Mouse (Mus musculus): ENCODE results near the gene Calhm3. TPM values are rescaled to one million over a fixed set of nuclear protein-coding genes. Genes with fewer than 3 reads are reported as not detected.

The Calhm3 gene
- polyA plus RNA-seq, 1 experiment from 2014 or later, result not detected

DNA sequence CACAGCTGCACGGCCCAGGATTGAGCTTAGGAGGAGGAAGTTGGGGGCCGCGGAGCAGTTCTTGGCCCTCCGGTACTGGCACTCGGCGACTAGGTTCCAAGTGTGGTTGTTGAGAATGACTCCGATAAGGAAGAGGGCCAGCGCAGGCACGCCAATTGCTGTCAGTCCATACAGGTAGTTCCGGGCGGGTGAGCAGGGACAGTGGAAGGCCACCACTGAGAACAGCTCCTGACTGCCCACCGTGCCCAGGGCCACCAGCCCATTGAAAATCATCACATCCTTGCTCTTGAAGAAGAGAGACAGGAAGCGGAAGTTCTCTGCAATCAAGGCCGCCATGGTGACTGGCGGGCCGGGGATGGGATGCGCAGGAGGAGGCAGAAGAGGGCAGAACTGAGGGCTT, 22.0 kb downstream of the Calhm3 start:
- WGBS, result 91% methylated on average over 17 of the region's 17 CpGs
- Histone ChIP-seq H3K9me3 (ENCODE audit: low read length) (no peaks in the 10 kb centered on the region), H3K36me3 (ENCODE audit: insufficient read depth, low read length) (peaks cover 26% of the 10 kb centered on the region), H3K27ac (ENCODE audit: low read length) (no peak overlapping the region), H3K4me1 (ENCODE audit: insufficient read depth, low read length) (peaks cover 21% of the 10 kb centered on the region), H3K4me2 (replicated peaks; ENCODE audit: low read depth, low read length) (no peak overlapping the region), H3K4me3 (ENCODE audit: low read length) (no peak overlapping the region), H3K27me3 (ENCODE audit: insufficient read depth, low read length) (no peaks in the 10 kb centered on the region), H3K9ac (replicated peaks; ENCODE audit: low read length) (no peak overlapping the region)
- ATAC-seq (ENCODE audit: low FRiP score, low TSS enrichment), result no peak

DNA sequence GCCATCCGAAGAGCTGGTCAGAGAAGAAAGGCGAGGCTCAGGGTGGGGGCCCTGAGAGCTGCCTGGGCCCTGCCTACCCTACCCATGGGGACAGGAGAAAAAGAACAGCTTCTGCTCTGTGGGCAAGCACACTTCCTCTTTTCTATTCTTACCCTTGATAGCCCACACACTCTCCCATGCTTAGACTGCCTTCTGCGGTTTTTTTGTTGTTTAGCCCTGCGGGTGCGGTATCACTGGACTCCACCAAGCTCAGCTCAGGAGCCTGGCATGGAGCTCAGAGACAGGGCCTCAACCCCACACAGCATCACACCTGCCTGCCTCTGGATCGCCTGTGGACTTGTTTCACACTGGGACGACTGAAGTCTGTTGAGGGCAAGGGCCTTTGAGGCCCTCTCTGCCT, 24.4 kb downstream of the Calhm3 start:
- peaks cover 50% of the 10 kb centered on the region for H3K36me3 ChIP-seq (ENCODE audit: insufficient read depth, low read length)
- no peaks in the 10 kb centered on the region for H3K27me3 ChIP-seq (ENCODE audit: insufficient read depth, low read length)
- ATAC-seq (ENCODE audit: low FRiP score, low TSS enrichment), result no peak
- no peaks in the 10 kb centered on the region for H3K9me3 ChIP-seq (ENCODE audit: low read length)
- H3K4me2 ChIP-seq (replicated peaks; ENCODE audit: low read depth, low read length), result no peak overlapping the region
- H3K9ac ChIP-seq (replicated peaks; ENCODE audit: low read length), result no peak overlapping the region
- 87% methylated on average over 7 of the region's 7 CpGs for WGBS
- no peak overlapping the region for H3K4me3 ChIP-seq (ENCODE audit: low read length)
- no peak overlapping the region for H3K27ac ChIP-seq (ENCODE audit: low read length)
- peaks cover 15% of the 10 kb centered on the region for H3K4me1 ChIP-seq (ENCODE audit: insufficient read depth, low read length)

DNA sequence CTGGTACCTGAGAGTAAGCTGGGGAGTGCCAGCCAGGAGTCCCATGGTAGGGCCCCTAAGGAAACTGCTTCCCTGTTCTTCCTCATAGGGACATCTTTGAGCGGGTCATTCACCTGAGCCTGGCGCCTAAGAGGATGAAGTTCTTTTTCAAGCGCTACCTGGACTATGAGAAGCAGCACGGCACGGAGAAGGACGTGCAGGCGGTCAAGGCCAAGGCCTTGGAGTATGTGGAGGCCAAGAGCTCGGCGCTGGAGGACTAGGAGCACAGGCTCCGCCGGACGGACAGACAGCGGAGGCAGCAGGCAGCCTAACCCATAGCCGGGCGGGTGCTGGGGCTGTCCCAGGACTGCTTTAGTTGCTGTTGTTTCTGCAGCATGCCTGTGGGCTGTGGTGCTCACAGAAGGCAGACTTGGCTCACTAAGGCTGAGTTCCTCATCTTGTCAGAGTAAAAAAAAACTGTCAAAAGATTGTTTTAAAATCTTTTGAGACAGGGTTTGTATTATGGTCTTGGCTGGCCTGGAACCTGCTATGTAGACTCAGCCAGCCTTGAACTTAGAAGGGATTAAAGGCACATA, 26.9 kb downstream of the Calhm3 start:
- Histone ChIP-seq H3K4me1 (ENCODE audit: insufficient read depth, low read length) (no peaks in the 10 kb centered on the region), H3K9me3 (ENCODE audit: low read length) (no peaks in the 10 kb centered on the region), H3K27me3 (ENCODE audit: insufficient read depth, low read length) (no peaks in the 10 kb centered on the region), H3K9ac (replicated peaks; ENCODE audit: low read length) (no peak overlapping the region), H3K27ac (ENCODE audit: low read length) (no peak overlapping the region), H3K4me2 (replicated peaks; ENCODE audit: low read depth, low read length) (no peak overlapping the region), H3K4me3 (ENCODE audit: low read length) (no peak overlapping the region), H3K36me3 (ENCODE audit: insufficient read depth, low read length) (peaks cover 72% of the 10 kb centered on the region)
- 94% methylated on average over 15 of the region's 15 CpGs for WGBS
- ATAC-seq (ENCODE audit: low FRiP score, low TSS enrichment), result no peak

DNA sequence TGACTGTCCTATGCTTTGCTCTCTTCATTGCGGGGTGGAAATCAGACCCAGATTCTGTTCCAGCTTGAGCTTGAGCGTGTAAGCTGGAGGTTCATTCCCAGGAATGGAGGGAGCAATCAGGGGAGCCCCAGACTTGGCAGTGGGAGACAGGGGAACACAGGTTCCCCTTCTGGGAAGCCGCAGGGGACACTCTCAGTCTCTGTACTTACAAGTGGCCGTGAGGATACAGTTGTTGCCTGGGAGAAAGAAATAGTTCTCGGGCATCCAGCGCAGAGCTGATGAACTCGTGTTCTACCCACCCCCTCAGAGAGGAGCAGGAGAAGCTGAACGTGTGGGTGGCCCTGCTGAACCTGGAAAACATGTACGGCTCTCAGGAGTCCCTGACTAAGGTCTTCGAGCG, 28.7 kb downstream of the Calhm3 start:
- H3K4me1 ChIP-seq (ENCODE audit: insufficient read depth, low read length), result no peaks in the 10 kb centered on the region
- no peak for ATAC-seq (ENCODE audit: low FRiP score, low TSS enrichment)
- H3K4me3 ChIP-seq (ENCODE audit: low read length), result no peak overlapping the region
- H3K36me3 ChIP-seq (ENCODE audit: insufficient read depth, low read length), result peaks cover 77% of the 10 kb centered on the region
- no peaks in the 10 kb centered on the region for H3K27me3 ChIP-seq (ENCODE audit: insufficient read depth, low read length)
- no peak overlapping the region for H3K9ac ChIP-seq (replicated peaks; ENCODE audit: low read length)
- H3K4me2 ChIP-seq (replicated peaks; ENCODE audit: low read depth, low read length), result no peak overlapping the region
- 88% methylated on average over 11 of the region's 11 CpGs for WGBS
- no peaks in the 10 kb centered on the region for H3K9me3 ChIP-seq (ENCODE audit: low read length)
- H3K27ac ChIP-seq (ENCODE audit: low read length), result no peak overlapping the region

DNA sequence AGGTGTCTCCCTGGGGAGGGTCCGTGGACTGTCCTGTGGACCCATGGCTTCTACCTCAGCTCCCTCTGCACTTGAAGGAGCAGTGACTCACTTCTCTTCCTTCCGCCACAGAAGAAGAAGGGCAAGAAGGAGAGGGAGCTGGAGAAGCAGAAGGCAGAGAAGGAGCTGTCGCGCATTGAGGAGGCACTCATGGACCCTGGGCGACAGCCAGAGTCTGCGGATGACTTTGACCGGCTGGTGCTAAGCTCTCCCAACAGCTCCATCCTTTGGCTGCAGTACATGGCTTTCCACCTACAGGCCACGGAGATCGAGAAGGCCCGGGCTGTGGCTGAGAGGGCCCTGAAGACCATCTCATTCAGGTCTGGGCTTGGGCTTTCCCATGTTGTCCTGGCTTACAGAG, 29.4 kb downstream of the Calhm3 start:
- Histone ChIP-seq H3K4me3 (ENCODE audit: low read length) (no peak overlapping the region), H3K9me3 (ENCODE audit: low read length) (no peaks in the 10 kb centered on the region), H3K9ac (replicated peaks; ENCODE audit: low read length) (no peak overlapping the region), H3K36me3 (ENCODE audit: insufficient read depth, low read length) (peaks cover 77% of the 10 kb centered on the region), H3K4me1 (ENCODE audit: insufficient read depth, low read length) (no peaks in the 10 kb centered on the region), H3K4me2 (replicated peaks; ENCODE audit: low read depth, low read length) (no peak overlapping the region), H3K27me3 (ENCODE audit: insufficient read depth, low read length) (no peaks in the 10 kb centered on the region), H3K27ac (ENCODE audit: low read length) (no peak overlapping the region)
- WGBS, result 94% methylated on average over 10 of the region's 10 CpGs
- ATAC-seq (ENCODE audit: low FRiP score, low TSS enrichment), result no peak

DNA sequence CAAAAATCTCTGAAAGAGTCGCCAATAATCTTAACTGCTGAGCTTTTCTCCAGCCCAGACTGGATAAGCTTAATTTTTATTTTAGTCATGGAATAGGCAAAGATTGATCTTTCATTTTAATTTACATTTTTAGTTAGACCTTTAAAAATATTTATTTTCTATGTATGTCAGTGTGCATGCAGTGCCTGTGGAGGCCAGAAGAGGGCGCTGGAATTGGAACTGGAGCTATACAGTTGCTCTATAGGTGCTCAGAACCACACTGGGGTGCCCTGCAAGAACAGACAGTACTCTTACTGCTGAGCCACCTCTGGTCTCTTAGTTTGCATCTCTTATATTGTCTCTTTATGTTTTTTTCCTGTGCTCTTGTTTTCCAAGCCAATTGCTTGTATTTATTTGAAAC, 34.8 kb downstream of the Calhm3 start:
- Histone ChIP-seq H3K27ac (ENCODE audit: low read length) (no peak overlapping the region), H3K4me2 (replicated peaks; ENCODE audit: low read depth, low read length) (no peak overlapping the region), H3K36me3 (ENCODE audit: insufficient read depth, low read length) (peaks cover 53% of the 10 kb centered on the region), H3K4me3 (ENCODE audit: low read length) (no peak overlapping the region), H3K9ac (replicated peaks; ENCODE audit: low read length) (no peak overlapping the region), H3K27me3 (ENCODE audit: insufficient read depth, low read length) (no peaks in the 10 kb centered on the region), H3K9me3 (ENCODE audit: low read length) (no peaks in the 10 kb centered on the region), H3K4me1 (ENCODE audit: insufficient read depth, low read length) (no peaks in the 10 kb centered on the region)
- no peak for ATAC-seq (ENCODE audit: low FRiP score, low TSS enrichment)
- 15% methylated on average over 2 of the region's 2 CpGs for WGBS

DNA sequence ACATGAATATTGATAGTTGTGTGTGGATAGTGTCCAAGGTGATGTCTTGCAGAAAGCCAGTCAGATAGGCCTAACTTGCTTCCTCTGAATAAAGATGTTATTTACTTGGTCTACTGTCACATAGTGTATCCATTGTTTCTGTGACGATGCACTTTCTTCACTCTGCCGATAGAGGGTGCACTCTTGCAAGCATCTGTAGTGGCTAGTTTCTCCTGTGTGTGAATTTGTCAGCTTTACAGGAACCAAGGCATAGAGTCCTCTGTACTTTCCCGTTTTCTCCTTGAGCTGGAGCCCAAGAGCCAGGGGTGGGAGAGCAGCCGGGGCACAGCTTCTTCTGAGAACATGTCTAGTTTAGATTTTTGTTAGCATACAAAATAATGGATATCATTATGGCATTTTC, 36.5 kb downstream of the Calhm3 start:
- Histone ChIP-seq H3K27me3 (ENCODE audit: insufficient read depth, low read length) (no peaks in the 10 kb centered on the region), H3K9me3 (ENCODE audit: low read length) (no peaks in the 10 kb centered on the region), H3K4me2 (replicated peaks; ENCODE audit: low read depth, low read length) (no peak overlapping the region), H3K27ac (ENCODE audit: low read length) (no peak overlapping the region), H3K4me3 (ENCODE audit: low read length) (no peak overlapping the region), H3K9ac (replicated peaks; ENCODE audit: low read length) (no peak overlapping the region), H3K36me3 (ENCODE audit: insufficient read depth, low read length) (peaks cover 52% of the 10 kb centered on the region), H3K4me1 (ENCODE audit: insufficient read depth, low read length) (no peaks in the 10 kb centered on the region)
- ATAC-seq (ENCODE audit: low FRiP score, low TSS enrichment), result no peak
- WGBS, result 46% methylated on average over 4 of the region's 4 CpGs

DNA sequence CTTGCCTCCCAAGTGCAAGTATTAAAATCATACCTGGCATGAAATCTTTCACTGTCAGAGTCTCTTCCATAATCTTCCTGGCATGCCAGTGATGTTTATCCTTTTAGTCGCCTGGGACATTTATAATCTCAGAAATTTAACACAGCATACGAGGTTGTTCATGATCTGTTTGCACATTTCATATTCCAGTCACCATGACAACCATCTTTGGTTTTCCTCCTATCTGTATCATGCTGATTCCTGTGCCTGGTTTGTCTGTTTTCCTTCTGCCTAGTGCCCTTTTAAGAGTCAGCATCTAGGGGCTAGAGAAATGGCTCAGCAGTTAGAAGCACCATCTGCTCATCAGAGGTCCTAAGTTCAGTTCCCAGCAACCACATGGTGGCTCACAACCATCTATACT, 38.9 kb downstream of the Calhm3 start:
- H3K36me3 ChIP-seq (ENCODE audit: insufficient read depth, low read length), result peaks cover 61% of the 10 kb centered on the region
- whole genome bisulfite sequencing, result 83% methylated on average over 2 of the region's 2 CpGs
- ATAC-seq (ENCODE audit: low FRiP score, low TSS enrichment), result no peak
- H3K9me3 ChIP-seq (ENCODE audit: low read length), result no peaks in the 10 kb centered on the region
- H3K27me3 ChIP-seq (ENCODE audit: insufficient read depth, low read length), result no peaks in the 10 kb centered on the region
- no peak overlapping the region for H3K27ac ChIP-seq (ENCODE audit: low read length)
- H3K4me1 ChIP-seq (ENCODE audit: insufficient read depth, low read length), result no peaks in the 10 kb centered on the region
- no peak overlapping the region for H3K9ac ChIP-seq (replicated peaks; ENCODE audit: low read length)
- no peak overlapping the region for H3K4me2 ChIP-seq (replicated peaks; ENCODE audit: low read depth, low read length)
- H3K4me3 ChIP-seq (ENCODE audit: low read length), result no peak overlapping the region

DNA sequence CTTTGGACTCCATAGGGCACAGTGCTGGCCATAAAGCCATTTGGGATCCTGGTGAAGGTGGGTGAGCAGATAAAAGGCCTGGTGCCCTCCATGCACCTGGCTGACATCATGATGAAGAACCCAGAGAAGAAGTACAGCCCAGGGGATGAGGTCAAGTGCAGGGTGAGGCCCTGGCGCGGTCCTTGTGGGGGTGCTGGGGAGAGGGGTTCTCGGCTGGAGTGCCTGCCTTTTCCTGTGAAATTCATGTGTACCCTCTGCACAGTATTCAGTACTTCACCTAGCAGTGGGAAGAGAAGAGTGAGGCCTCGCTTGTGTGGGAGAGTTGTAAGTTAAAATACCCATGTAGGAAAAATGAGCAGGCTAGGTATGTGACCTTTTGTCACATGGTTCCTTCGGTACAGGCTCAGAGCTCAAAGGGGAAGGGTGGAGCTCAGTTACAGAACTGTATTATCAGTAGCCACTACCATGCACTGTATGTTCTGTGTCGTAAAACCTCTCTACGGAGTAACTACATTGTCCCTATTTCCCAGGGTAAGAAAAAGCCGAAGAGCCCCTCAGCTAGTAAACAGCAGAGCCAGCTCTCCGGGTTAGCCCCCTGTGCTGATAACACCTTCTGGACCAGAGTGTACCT, 52.8 kb downstream of the Calhm3 start:
- no peak overlapping the region for H3K9ac ChIP-seq (replicated peaks; ENCODE audit: low read length)
- no peak overlapping the region for H3K4me2 ChIP-seq (replicated peaks; ENCODE audit: low read depth, low read length)
- no peaks in the 10 kb centered on the region for H3K4me1 ChIP-seq (ENCODE audit: insufficient read depth, low read length)
- H3K4me3 ChIP-seq (ENCODE audit: low read length), result no peak overlapping the region
- H3K27me3 ChIP-seq (ENCODE audit: insufficient read depth, low read length), result no peaks in the 10 kb centered on the region
- no peaks in the 10 kb centered on the region for H3K9me3 ChIP-seq (ENCODE audit: low read length)
- H3K36me3 ChIP-seq (ENCODE audit: insufficient read depth, low read length), result peaks cover 85% of the 10 kb centered on the region
- no peak for ATAC-seq (ENCODE audit: low FRiP score, low TSS enrichment)
- WGBS, result 91% methylated on average over 9 of the region's 9 CpGs
- no peak overlapping the region for H3K27ac ChIP-seq (ENCODE audit: low read length)
